Mouse (Mus musculus) stomach, embryonic 15.5 days (tissue): ENCODE data around the gene Coq2. TPM values are rescaled to one million over a fixed set of nuclear protein-coding genes. Genes with fewer than 3 reads are reported as not detected.
A peak's percentile ranks its signal among the peaks of the same experiment; 100 is the strongest.

ENCODE experiments used
- ATAC-seq: fragments of 200-750 bp; cut with Nextera tagmentation; 2 replicates; pipeline ENCODE4 v1.8.0; 2017; ENCODE audit warnings: low read depth, moderate number of reproducible peaks, moderate TSS enrichment; ENCODE audit not compliant: insufficient read depth, low FRiP score
- H3K27ac ChIP-seq: fragments of 300-500 bp; sonication (generic); 2 replicates; pipeline ENCODE4 v1.5.1; 2015; ENCODE audit warnings: mild to moderate bottlenecking, inconsistent platforms
- H3K27me3 ChIP-seq: fragments of 300-500 bp; sonication (generic); replicated peaks from 2 replicates; pipeline ENCODE4 v1.6.1; 2015; ENCODE audit warnings: inconsistent platforms
- H3K36me3 ChIP-seq: fragments of 300-500 bp; sonication (generic); 2 replicates; pipeline ENCODE4 v1.6.1; 2015; ENCODE audit warnings: inconsistent platforms
- H3K4me1 ChIP-seq: fragments of 300-500 bp; sonication (generic); 2 replicates; pipeline ENCODE4 v1.6.1; 2015; ENCODE audit warnings: inconsistent platforms
- H3K4me2 ChIP-seq: fragments of 300-500 bp; sonication (generic); 2 replicates; pipeline ENCODE4 v1.6.1; 2015; ENCODE audit warnings: mild to moderate bottlenecking, inconsistent platforms
- H3K4me3 ChIP-seq: fragments of 300-500 bp; sonication (generic); replicated peaks from 2 replicates; pipeline ENCODE4 v1.5.1; 2015; ENCODE audit warnings: inconsistent platforms
- H3K9ac ChIP-seq: fragments of 300-500 bp; sonication (generic); 2 replicates; pipeline ENCODE4 v1.6.1; 2015; ENCODE audit warnings: inconsistent platforms
- H3K9me3 ChIP-seq: fragments of 300-500 bp; sonication (generic); 2 replicates; pipeline ENCODE4 v1.6.1; 2016; ENCODE audit warnings: inconsistent platforms
- WGBS: fragments of 180-500 bp; shearing (Covaris S2); methylation state at CpG from one replicate; pipeline ENCODE4 v1.1.7; 2015; 5-methylcytosine and 5-hydroxymethylcytosine counted together
- polyA plus RNA-seq: library from polyadenylated mRNA; unstranded; fragments of >200 nt; fragmentation: Nextera tagmentation; extraction: Ambion mirVana; gene quantifications from 2 replicates; pipeline ENCODE4 v1.2.1, GENCODE M21; 2015

Coq2 gene
- polyA plus RNA-seq, 1 experiment from 2014 or later, result 66.4 TPM

- no peak for ATAC-seq
- Histone ChIP-seq H3K27me3 (no peaks in the 10 kb centered on the region), H3K9me3 (no peaks in the 10 kb centered on the region), H3K9ac (no peak overlapping the region), H3K36me3 (no peaks in the 10 kb centered on the region), H3K4me2 (no peak overlapping the region), H3K4me1 (no peaks in the 10 kb centered on the region), H3K4me3 (no peak overlapping the region), H3K27ac (no peak overlapping the region)
- 84% methylated on average over 17 of the region's 17 CpGs for WGBS
Observed at GRCm38 (mm10) chr5:100613896-100614768, 60.8 kb downstream of the Coq2 start.

GRCm38 (mm10) chr5:100607868-100608267 lies 67.1 kb downstream of the Coq2 start:
- no peak overlapping the region for H3K4me3 ChIP-seq
- 85% methylated on average over 9 of the region's 9 CpGs for WGBS
- H3K27me3 ChIP-seq, result no peaks in the 10 kb centered on the region
- H3K4me2 ChIP-seq, result no peak overlapping the region
- no peaks in the 10 kb centered on the region for H3K36me3 ChIP-seq
- H3K9me3 ChIP-seq, result no peaks in the 10 kb centered on the region
- peaks cover 14% of the 10 kb centered on the region for H3K4me1 ChIP-seq
- H3K27ac ChIP-seq, result peak overlapping the region; percentile 82; the same call in 1 of the 2 replicates
- no peak overlapping the region for H3K9ac ChIP-seq
- no peak for ATAC-seq

- ATAC-seq, result peak; percentile 51
- H3K9ac ChIP-seq, result no peak overlapping the region
- H3K36me3 ChIP-seq, result no peaks in the 10 kb centered on the region
Observed at GRCm38 (mm10) chr5:100607090-100607762, 67.7 kb downstream of the Coq2 start.

GRCm38 (mm10) chr5:100605828-100606229 lies 69.1 kb downstream of the Coq2 start:
- Histone ChIP-seq H3K4me3 (no peak overlapping the region), H3K9me3 (no peaks in the 10 kb centered on the region), H3K36me3 (no peaks in the 10 kb centered on the region), H3K9ac (no peak overlapping the region), H3K27me3 (no peaks in the 10 kb centered on the region), H3K4me2 (peak overlapping the region; percentile 24), H3K27ac (peak overlapping the region; percentile 82), H3K4me1 (peaks cover 14% of the 10 kb centered on the region)
- WGBS, result 17% methylated on average over 9 of the region's 9 CpGs
- ATAC-seq, result peak; percentile 69; the same call in 1 of the 2 replicates

More at GRCm38 (mm10) chr5:100607090-100607762, 67.7 kb downstream of the Coq2 start:
- 43% methylated on average over 4 of the region's 4 CpGs for whole genome bisulfite sequencing
- no peak overlapping the region for H3K4me2 ChIP-seq
- no peaks in the 10 kb centered on the region for H3K9me3 ChIP-seq
- H3K27ac ChIP-seq, result peak overlapping the region; percentile 82
- H3K4me1 ChIP-seq, result peaks cover 14% of the 10 kb centered on the region
- H3K4me3 ChIP-seq, result no peak overlapping the region
- H3K27me3 ChIP-seq, result no peaks in the 10 kb centered on the region

Other genes starting within 250 kb of the Coq2 start
- gene Lin54, start 174.5 kb downstream of the Coq2 start, polyA plus RNA-seq, result 11.8 and 12.9 TPM in 2 replicates
- gene Cops4, start 156.8 kb downstream of the Coq2 start, polyA plus RNA-seq, result 159 and 169 TPM in 2 replicates
- gene Plac8, start 102.9 kb downstream of the Coq2 start, polyA plus RNA-seq, result 209 and 223 TPM in 2 replicates
- 5.5 and 6.0 TPM in 2 replicates for gene Hpse, start 44.6 kb upstream of the Coq2 start, polyA plus RNA-seq
- gene Helq, start 123.5 kb upstream of the Coq2 start, polyA plus RNA-seq, result 13.3 and 14.9 TPM in 2 replicates
- gene Mrps18c, start 123.5 kb upstream of the Coq2 start, polyA plus RNA-seq, result 169 and 170 TPM in 2 replicates
- gene Abraxas1, start 145.8 kb upstream of the Coq2 start, polyA plus RNA-seq, result 27.9 TPM in 2 replicates
- 3.7 and 5.1 TPM in 2 replicates for gene Gpat3, start 170.6 kb upstream of the Coq2 start, polyA plus RNA-seq